Mouse (Mus musculus): ENCODE results near the gene Zscan25. TPM values are rescaled to one million over a fixed set of nuclear protein-coding genes. Genes with fewer than 3 reads are reported as not detected.
"Not testable (repeated sequence)": the region's sequence is repeated elsewhere in the genome, so short reads cannot be mapped to it uniquely, and the experiment has no call there.

Gene Zscan25
- polyA plus RNA-seq, 1 experiment from 2014 or later, result 1.3 TPM

DNA sequence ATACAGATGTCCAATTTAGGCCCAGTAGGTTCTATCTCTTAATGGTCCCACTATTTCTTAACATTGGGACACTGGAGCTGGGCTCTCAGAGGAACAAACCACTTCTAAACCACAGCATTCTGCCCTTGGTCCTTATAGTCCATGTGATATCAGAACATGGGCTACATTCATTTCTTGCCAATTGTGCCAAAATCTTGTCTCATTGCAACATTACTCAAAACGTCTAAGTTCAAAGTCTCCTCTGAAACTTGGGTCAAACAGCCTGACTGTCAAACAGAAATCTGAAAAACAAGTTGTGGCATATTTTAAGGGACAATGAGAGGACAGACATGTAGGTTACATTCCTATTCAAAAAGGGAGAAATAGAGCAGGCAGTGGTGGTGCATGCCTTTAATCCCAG is 36.8 kb downstream of the Zscan25 start:
- H3K9ac ChIP-seq (ENCODE audit: low read depth, low read length), result no peak overlapping the region
- H3K36me3 ChIP-seq (ENCODE audit: control insufficient read depth, insufficient read depth, low read length), result no peaks in the 10 kb centered on the region
- no peaks in the 10 kb centered on the region for H3K27me3 ChIP-seq (ENCODE audit: control insufficient read depth, insufficient read depth, low read length)
- ATAC-seq (ENCODE audit: low FRiP score) (no peak), DNase-seq (ENCODE audit: low spot score) (no peak)
- H3K4me2 ChIP-seq (replicated peaks; ENCODE audit: low read depth, low read length), result no peak overlapping the region
- 89% methylated on average over 1 of the region's 1 CpGs for WGBS
- H3K4me1 ChIP-seq (replicated peaks; ENCODE audit: control insufficient read depth, insufficient read depth, low read length), result no peaks in the 10 kb centered on the region
- H3K4me3 ChIP-seq (ENCODE audit: low read depth, low read length), result no peak overlapping the region
- no peak overlapping the region for H3K27ac ChIP-seq (ENCODE audit: low read depth, low read length)
- H3K9me3 ChIP-seq (ENCODE audit: control insufficient read depth, low read length), result peaks cover 6% of the 10 kb centered on the region

- not testable (repeated sequence) for H3K27me3 ChIP-seq (ENCODE audit: control insufficient read depth, insufficient read depth, low read length); H3K27ac ChIP-seq (ENCODE audit: low read depth, low read length); H3K9me3 ChIP-seq (ENCODE audit: control insufficient read depth, low read length); ATAC-seq (ENCODE audit: low FRiP score); H3K9ac ChIP-seq (ENCODE audit: low read depth, low read length); H3K4me1 ChIP-seq (replicated peaks; ENCODE audit: control insufficient read depth, insufficient read depth, low read length); H3K36me3 ChIP-seq (ENCODE audit: control insufficient read depth, insufficient read depth, low read length); H3K4me2 ChIP-seq (replicated peaks; ENCODE audit: low read depth, low read length); H3K4me3 ChIP-seq (ENCODE audit: low read depth, low read length); DNase-seq (ENCODE audit: low spot score)
Measured at GRCm38 (mm10) chr5:145338756-145339155, 58.5 kb downstream of the Zscan25 start.

Other genes starting within 250 kb of the Zscan25 start
- gene Gm4871, start 247.7 kb upstream of the Zscan25 start, polyA plus RNA-seq (2014; fragmentation: Nextera tagmentation; extraction: Ambion mirVana), result not detected in 2 replicates
- gene 1700018F24Rik, start 237.5 kb upstream of the Zscan25 start, polyA plus RNA-seq (2014; fragmentation: Nextera tagmentation; extraction: Ambion mirVana), result 0.13 TPM in 1 of 2 replicates, not detected in the other
- 179 and 185 TPM in 2 replicates for gene Arpc1a, start 196.7 kb upstream of the Zscan25 start, polyA plus RNA-seq (2014; fragmentation: Nextera tagmentation; extraction: Ambion mirVana)
- not detected in 2 replicates for gene Kpna7, start 196.5 kb upstream of the Zscan25 start, polyA plus RNA-seq (2014; fragmentation: Nextera tagmentation; extraction: Ambion mirVana)
- 49.3 and 54.3 TPM in 2 replicates for gene Arpc1b, start 166.3 kb upstream of the Zscan25 start, polyA plus RNA-seq (2014; fragmentation: Nextera tagmentation; extraction: Ambion mirVana)
- gene Pdap1, start 140.3 kb upstream of the Zscan25 start, polyA plus RNA-seq (2014; fragmentation: Nextera tagmentation; extraction: Ambion mirVana), result 127 and 138 TPM in 2 replicates
- 265 and 269 TPM in 2 replicates for gene Bud31, start 140.1 kb upstream of the Zscan25 start, polyA plus RNA-seq (2014; fragmentation: Nextera tagmentation; extraction: Ambion mirVana)
- 12.3 and 15.9 TPM in 2 replicates for gene Ptcd1, start 113.4 kb upstream of the Zscan25 start, polyA plus RNA-seq (2014; fragmentation: Nextera tagmentation; extraction: Ambion mirVana)
- 27.3 and 31.9 TPM in 2 replicates for gene Cpsf4, start 113.3 kb upstream of the Zscan25 start, polyA plus RNA-seq (2014; fragmentation: Nextera tagmentation; extraction: Ambion mirVana)
- gene Atp5j2, start 88.4 kb upstream of the Zscan25 start, polyA plus RNA-seq (2014; fragmentation: Nextera tagmentation; extraction: Ambion mirVana), result 486 and 490 TPM in 2 replicates
- 8.8 and 9.0 TPM in 2 replicates for gene Zkscan14, start 78.6 kb upstream of the Zscan25 start, polyA plus RNA-seq (2014; fragmentation: Nextera tagmentation; extraction: Ambion mirVana)
- gene Zkscan5, start 75.9 kb upstream of the Zscan25 start, polyA plus RNA-seq (2014; fragmentation: Nextera tagmentation; extraction: Ambion mirVana), result 15.4 and 18.5 TPM in 2 replicates
- gene Zfp655, start 48.8 kb upstream of the Zscan25 start, polyA plus RNA-seq (2014; fragmentation: Nextera tagmentation; extraction: Ambion mirVana), result 45.9 and 47.6 TPM in 2 replicates
- gene Cyp3a57, start 64.8 kb downstream of the Zscan25 start, polyA plus RNA-seq (2014; fragmentation: Nextera tagmentation; extraction: Ambion mirVana), result not detected in 2 replicates
- gene Cyp3a16, start 189.2 kb downstream of the Zscan25 start, polyA plus RNA-seq (2014; fragmentation: Nextera tagmentation; extraction: Ambion mirVana), result not detected in 2 replicates

Measured in hindbrain, embryonic 11.5 days (tissue).